Mouse (Mus musculus) kidney, embryonic 15.5 days (tissue): Measurements from ENCODE around the gene Pus1. TPM values are rescaled to one million over a fixed set of nuclear protein-coding genes. Genes with fewer than 3 reads are reported as not detected.

Source experiments
- ATAC-seq: fragments of 200-750 bp; cut with Nextera tagmentation; replicated peaks from 2 replicates; pipeline ENCODE4 v1.8.0; 2017; ENCODE audit warnings: moderate TSS enrichment; ENCODE audit not compliant: low FRiP score
- H3K27ac ChIP-seq: fragments of 300-500 bp; sonication (generic); 2 replicates; pipeline ENCODE4 v1.5.1; 2015; ENCODE audit warnings: mild to moderate bottlenecking, inconsistent platforms
- H3K27me3 ChIP-seq: fragments of 300-500 bp; sonication (generic); 2 replicates; pipeline ENCODE4 v1.6.1; 2015; ENCODE audit warnings: inconsistent platforms
- H3K36me3 ChIP-seq: fragments of 300-500 bp; sonication (generic); 2 replicates; pipeline ENCODE4 v1.6.1; 2015; ENCODE audit warnings: inconsistent platforms
- H3K4me1 ChIP-seq: fragments of 300-500 bp; sonication (generic); 2 replicates; pipeline ENCODE4 v1.6.1; 2015; ENCODE audit warnings: inconsistent platforms
- H3K4me2 ChIP-seq: fragments of 300-500 bp; sonication (generic); 2 replicates; pipeline ENCODE4 v1.6.1; 2015; ENCODE audit warnings: moderate library complexity, mild to moderate bottlenecking, inconsistent platforms
- H3K4me3 ChIP-seq: fragments of 300-500 bp; sonication (generic); replicated peaks from 2 replicates; pipeline ENCODE4 v1.5.1; 2015; ENCODE audit warnings: mild to moderate bottlenecking, inconsistent platforms
- H3K9ac ChIP-seq: fragments of 300-500 bp; sonication (generic); 2 replicates; pipeline ENCODE4 v1.6.1; 2015; ENCODE audit warnings: mild to moderate bottlenecking, inconsistent platforms
- H3K9me3 ChIP-seq: fragments of 300-500 bp; sonication (generic); replicated peaks from 2 replicates; pipeline ENCODE4 v1.6.1; 2016; ENCODE audit warnings: inconsistent platforms
- WGBS: fragments of 180-500 bp; shearing (Covaris S2); methylation state at CpG from one replicate; pipeline ENCODE4 v1.1.7; 2015; ENCODE audit warnings: mixed read lengths; 5-methylcytosine and 5-hydroxymethylcytosine counted together
- polyA plus RNA-seq: library from polyadenylated mRNA; unstranded; fragments of >200 nt; fragmentation: Nextera tagmentation; extraction: Ambion mirVana; gene quantifications from 2 replicates; pipeline ENCODE4 v1.2.1, GENCODE M21; 2015

Gene Pus1
- polyA plus RNA-seq, 1 experiment from 2014 or later: 42.8 TPM

DNA sequence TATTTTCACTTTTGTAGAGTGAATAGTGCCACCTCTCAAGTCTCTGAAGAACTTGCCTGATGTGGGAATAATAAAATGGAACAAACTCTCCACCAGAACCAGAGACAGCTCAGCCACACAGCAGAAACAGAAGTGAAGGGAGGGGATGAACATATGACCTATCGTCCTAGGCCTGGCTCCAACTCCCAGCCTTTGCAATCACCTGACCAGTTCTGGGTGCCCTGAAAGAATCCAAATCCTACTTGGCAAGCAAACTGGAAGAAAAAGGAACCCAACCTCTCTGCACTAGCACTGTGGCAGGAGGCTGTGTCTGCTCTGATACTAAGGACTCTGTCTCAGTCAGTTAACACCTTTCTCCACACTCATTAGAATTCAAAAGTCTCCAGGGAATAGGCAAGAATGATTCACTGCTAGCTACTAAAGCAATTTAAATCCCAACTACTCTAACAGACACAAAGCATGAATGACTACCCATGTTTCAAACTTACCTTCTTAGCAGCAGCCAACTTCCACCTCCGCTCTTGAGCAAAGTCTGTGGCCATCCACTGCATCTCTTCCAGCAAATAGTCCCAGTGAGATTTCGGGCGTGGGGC lies 47.1 kb downstream of the Pus1 start:
- ATAC-seq: no peak
- no peak overlapping the region for H3K4me2 ChIP-seq
- H3K9ac ChIP-seq: no peak overlapping the region
- peaks cover 85% of the 10 kb centered on the region for H3K36me3 ChIP-seq
- no peak overlapping the region for H3K4me3 ChIP-seq
- WGBS: 92% methylated on average over 4 of the region's 4 CpGs
- H3K27me3 ChIP-seq: no peaks in the 10 kb centered on the region
- no peaks in the 10 kb centered on the region for H3K9me3 ChIP-seq
- no peak overlapping the region for H3K27ac ChIP-seq
- no peaks in the 10 kb centered on the region for H3K4me1 ChIP-seq

DNA sequence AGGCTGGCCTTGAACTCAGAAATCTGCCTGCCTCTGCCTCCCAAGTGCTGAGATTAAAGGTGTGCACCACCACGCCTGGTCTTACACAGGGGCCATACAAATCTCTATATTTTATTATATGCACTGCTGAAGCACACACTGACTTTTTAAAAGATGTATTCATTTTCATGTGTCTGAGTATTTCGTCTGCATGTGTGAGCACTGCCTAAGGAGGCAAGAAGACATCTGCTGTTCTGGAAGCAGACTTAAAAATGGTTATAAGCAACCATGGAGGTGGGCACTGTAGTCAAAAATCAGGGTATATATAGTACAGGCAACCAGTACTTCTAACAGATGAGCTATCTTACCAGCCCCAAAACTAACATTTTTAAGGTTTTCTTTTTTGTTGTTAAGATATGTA lies 49.2 kb downstream of the Pus1 start:
- no peak overlapping the region for H3K4me3 ChIP-seq
- no peaks in the 10 kb centered on the region for H3K4me1 ChIP-seq
- 91% methylated on average over 2 of the region's 2 CpGs for WGBS
- H3K36me3 ChIP-seq: peaks cover 84% of the 10 kb centered on the region
- ATAC-seq: no peak
- H3K27me3 ChIP-seq: no peaks in the 10 kb centered on the region
- H3K9ac ChIP-seq: no peak overlapping the region
- H3K9me3 ChIP-seq: no peaks in the 10 kb centered on the region
- no peak overlapping the region for H3K27ac ChIP-seq
- no peak overlapping the region for H3K4me2 ChIP-seq

DNA sequence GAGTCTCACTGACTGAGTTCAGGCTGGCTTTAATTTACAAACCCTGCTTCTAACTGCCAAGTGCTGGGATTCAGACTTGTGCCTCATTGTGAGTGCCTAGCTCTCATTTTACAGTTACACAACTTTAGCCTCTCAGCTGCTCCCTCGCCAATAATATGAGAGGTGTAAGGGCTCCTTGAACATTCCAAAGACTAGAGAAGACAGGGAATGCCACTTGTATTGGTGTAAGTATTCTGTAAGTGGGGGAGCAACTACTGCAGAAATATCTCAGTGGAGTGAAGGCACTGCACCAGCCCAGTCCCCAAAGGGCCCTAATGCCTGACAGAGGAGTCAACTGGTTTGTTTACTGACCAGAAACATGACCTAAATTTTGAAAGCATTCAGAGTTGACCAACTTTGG lies 52.6 kb downstream of the Pus1 start:
- Histone ChIP-seq H3K9ac (no peak overlapping the region), H3K36me3 (peaks cover 88% of the 10 kb centered on the region), H3K4me3 (no peak overlapping the region), H3K27me3 (no peaks in the 10 kb centered on the region), H3K27ac (no peak overlapping the region), H3K4me1 (no peaks in the 10 kb centered on the region), H3K4me2 (no peak overlapping the region), H3K9me3 (no peaks in the 10 kb centered on the region)
- WGBS: 100% methylated on average over 1 of the region's 1 CpGs
- no peak for ATAC-seq

Other genes starting within 250 kb of the Pus1 start
- 0.40 and 0.51 TPM in 2 replicates for gene Galnt9, start 236.3 kb downstream of the Pus1 start, polyA plus RNA-seq
- gene Noc4l, start 127.2 kb downstream of the Pus1 start, polyA plus RNA-seq: 54.0 and 62.4 TPM in 2 replicates
- 23.7 and 28.2 TPM in 2 replicates for gene Ddx51, start 127.2 kb downstream of the Pus1 start, polyA plus RNA-seq
- 45.0 and 47.5 TPM in 2 replicates for gene Ep400, start 9.9 kb downstream of the Pus1 start, polyA plus RNA-seq
- 16.2 and 19.3 TPM in 2 replicates for gene Ulk1, start 29.4 kb upstream of the Pus1 start, polyA plus RNA-seq
- 31.5 and 35.8 TPM in 2 replicates for gene Hscb, start 59.1 kb upstream of the Pus1 start, polyA plus RNA-seq
- gene Chek2, start 59.3 kb upstream of the Pus1 start, polyA plus RNA-seq: 36.3 and 36.8 TPM in 2 replicates
- gene Ttc28, start 99.1 kb upstream of the Pus1 start, polyA plus RNA-seq: 13.9 and 14.4 TPM in 2 replicates